Mouse (Mus musculus) C2C12 (cell line): ENCODE results near the gene Gcm1.

ENCODE experiments used
- CTCF ChIP-seq: IDR thresholded peaks from one replicate; pipeline ENCODE4 v1.5.1; 2011; ENCODE audit not compliant: control insufficient read depth, insufficient read depth, insufficient read length
- MAX ChIP-seq: IDR thresholded peaks from one replicate; pipeline ENCODE4 v1.6.1; 2011; ENCODE audit warnings: mild to moderate bottlenecking, control low read depth

DNA sequence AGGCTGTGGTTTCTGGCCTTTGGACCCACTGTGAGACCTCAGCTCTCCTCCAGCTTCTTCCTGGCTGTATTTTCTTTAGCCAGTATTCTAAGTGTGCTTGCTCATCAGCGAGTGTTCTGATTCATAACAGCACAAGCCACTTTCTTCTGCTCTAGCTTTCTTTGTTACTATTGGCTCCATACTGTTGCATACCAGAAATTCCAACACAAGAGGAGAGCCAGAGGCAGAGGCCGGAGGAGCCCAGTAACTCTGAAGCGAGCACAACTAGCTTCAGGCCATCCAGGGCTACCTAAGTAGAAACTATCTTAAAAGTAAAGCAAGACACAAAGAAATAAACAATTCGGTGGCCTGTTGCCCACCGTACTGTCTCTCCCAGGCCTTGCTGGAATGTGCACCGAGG is 6.6 kb upstream of the Gcm1 start:
- TF ChIP-seq MAX (no peak), CTCF (no peak)
